Comparison of ENCODE assay signal across 10 mouse cellular contexts in the genomic region with DNA sequence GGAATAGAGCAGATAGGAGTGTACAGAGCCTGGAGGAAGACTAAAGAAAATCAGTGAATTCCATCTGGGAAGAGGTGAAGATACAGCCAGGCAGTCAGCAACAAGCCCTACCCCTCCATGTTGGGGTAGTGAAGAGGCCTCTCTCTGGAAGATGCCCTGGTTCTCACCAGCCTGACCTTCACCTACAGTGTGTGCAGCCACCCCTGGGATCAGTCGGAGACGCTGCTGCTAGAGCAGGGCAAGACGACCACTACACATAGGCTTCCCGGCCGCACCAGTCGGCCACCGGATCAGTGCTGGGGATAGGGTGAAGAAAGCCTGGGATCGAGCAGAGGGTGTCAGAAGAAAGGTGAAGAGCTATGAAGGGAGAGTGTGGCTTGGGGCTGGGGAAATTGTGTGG. TPM values are rescaled to one million over a fixed set of nuclear protein-coding genes. Genes with fewer than 3 reads are reported as not detected.
DNase-seq lines count a peak whose midpoint lies in the region; ATAC-seq and TF ChIP-seq lines count a peak whose summit lies in the region.
"Had no signal": no experiment of that assay in that cellular context is flagged by ENCODE, and none has a peak within 500 bp of the region (broad histone marks: within the 10 kb centered on the region; RNA-seq: fewer than 3 reads in every experiment).

No protein-coding gene starts in this region.

- H3K27ac ChIP-seq in heart, embryonic 12.5 days (ENCODE audit: poor library complexity, severe bottlenecking), result peak overlapping the region; percentile 87
- no peak overlapping the region for H3K27ac ChIP-seq in forebrain, embryonic 11.5 days (ENCODE audit: low read depth, low read length)
- H3K27ac ChIP-seq in liver, embryonic 15.5 days (replicated peaks), result no peak overlapping the region

- peak overlapping the region; percentile 80 for H3K4me2 ChIP-seq in heart, embryonic 12.5 days
- H3K4me2 ChIP-seq in forebrain, embryonic 11.5 days (ENCODE audit: low read depth, low read length, severe bottlenecking), result peak overlapping the region; percentile 91
- H3K4me2 ChIP-seq in liver, embryonic 15.5 days, result peak overlapping the region; percentile 75; the same call in 1 of the 2 replicates

- H3K4me1 ChIP-seq in heart, embryonic 12.5 days (replicated peaks), result peaks cover 50% of the 10 kb centered on the region
- H3K4me1 ChIP-seq in E14TG2a.4 (replicated peaks; ENCODE audit: low read depth, low read length), result peaks cover 93% of the 10 kb centered on the region
- peaks cover 6% of the 10 kb centered on the region; the same call in 1 of the 2 replicates for H3K4me1 ChIP-seq in forebrain, embryonic 11.5 days (replicated peaks; ENCODE audit: control insufficient read depth, insufficient read depth, low read length)
- H3K4me1 ChIP-seq in liver, embryonic 15.5 days (replicated peaks), result peaks cover 20% of the 10 kb centered on the region

- no peaks in the 10 kb centered on the region for H3K9me3 ChIP-seq in heart, embryonic 12.5 days (replicated peaks)
- no peaks in the 10 kb centered on the region for H3K9me3 ChIP-seq in E14TG2a.4 (ENCODE audit: low read length)
- no peaks in the 10 kb centered on the region for H3K9me3 ChIP-seq in forebrain, embryonic 11.5 days (ENCODE audit: control insufficient read depth, low read length)
- no peaks in the 10 kb centered on the region for H3K9me3 ChIP-seq in liver, embryonic 15.5 days (replicated peaks)

- WGBS in heart, embryonic 12.5 days, result 22% methylated on average over 8 of the region's 8 CpGs
- WGBS in forebrain, embryonic 11.5 days, result 39% methylated on average over 8 of the region's 8 CpGs
- 34% methylated on average over 8 of the region's 8 CpGs for WGBS in liver, embryonic 15.5 days (ENCODE audit: insufficient replicate concordance)

- H3K9ac ChIP-seq in heart, embryonic 12.5 days, result peak overlapping the region; percentile 88
- H3K9ac ChIP-seq in forebrain, embryonic 11.5 days (ENCODE audit: low read length), result peak overlapping the region; percentile 48; the same call in 1 of the 2 replicates
- H3K9ac ChIP-seq in liver, embryonic 15.5 days, result no peak overlapping the region

- no peak for TF ChIP-seq CTCF in E14TG2a.4 (conservative IDR thresholded peaks at IDR 0.05; ENCODE audit: low read length)

- no peak for ATAC-seq in heart, embryonic 12.5 days (ENCODE audit: insufficient number of reproducible peaks, low FRiP score)
- ATAC-seq in forebrain, embryonic 11.5 days (replicated peaks; ENCODE audit: low FRiP score), result no peak
- ATAC-seq in liver, embryonic 15.5 days (ENCODE audit: insufficient read depth), result no peak

- intact Hi-C loops in left cerebral cortex, postnatal 36 days (cut with DNase I), result no loop called here

- peaks cover 27% of the 10 kb centered on the region for H3K36me3 ChIP-seq in heart, embryonic 12.5 days
- H3K36me3 ChIP-seq in E14TG2a.4 (ENCODE audit: insufficient read depth, low read length), result peaks cover 45% of the 10 kb centered on the region
- H3K36me3 ChIP-seq in forebrain, embryonic 11.5 days (ENCODE audit: control insufficient read depth, insufficient read depth, low read length), result no peaks in the 10 kb centered on the region
- H3K36me3 ChIP-seq in liver, embryonic 15.5 days (replicated peaks), result no peaks in the 10 kb centered on the region

- peaks cover 38% of the 10 kb centered on the region for H3K27me3 ChIP-seq in heart, embryonic 12.5 days (replicated peaks)
- H3K27me3 ChIP-seq in E14TG2a.4 (ENCODE audit: insufficient read depth, low read length), result peaks cover 27% of the 10 kb centered on the region
- H3K27me3 ChIP-seq in forebrain, embryonic 11.5 days (ENCODE audit: control insufficient read depth, insufficient read depth, low read length), result peaks cover 28% of the 10 kb centered on the region
- peaks cover 79% of the 10 kb centered on the region for H3K27me3 ChIP-seq in liver, embryonic 15.5 days

- DNase-seq in heart, postnatal 4 days, result no peak
- DNase-seq in forebrain, embryonic 11.5 days (ENCODE audit: low spot score), result no peak
- DNase-seq in left cerebral cortex, postnatal 36 days (ENCODE audit: low spot score in 2 of 2), result no peak
- no peak for DNase-seq in urinary bladder, adult 18-20 months (ENCODE audit: low spot score in 2 of 2)
- no peak for DNase-seq in thymus, postnatal 36 days

- H3K4me3 ChIP-seq in heart, embryonic 12.5 days, result peak overlapping the region; percentile 66
- peak overlapping the region; percentile 86 for H3K4me3 ChIP-seq in E14TG2a.4 (replicated peaks; ENCODE audit: low read length)
- peak overlapping the region; percentile 31 for H3K4me3 ChIP-seq in forebrain, embryonic 11.5 days (ENCODE audit: low read depth, low read length)
- H3K4me3 ChIP-seq in liver, embryonic 15.5 days (replicated peaks), result no peak overlapping the region

RNA-seq across cellular contexts. Expression of a gene that starts 0.8 kb away (rescaled TPM):
- 0.88 and 1.5 TPM in 2 replicates for polyA plus RNA-seq in heart, embryonic 12.5 days (2016; fragmentation: Nextera tagmentation; extraction: Ambion mirVana)
- under 1 TPM; 0.59 to 0.60 TPM for total RNA-seq in heart, postnatal 4 days (2021)
- not detected in 2 replicates for polyA plus RNA-seq in forebrain, embryonic 11.5 days (2014; fragmentation: Nextera tagmentation; extraction: Ambion mirVana)
- polyA plus RNA-seq in liver, embryonic 15.5 days (2015; fragmentation: Nextera tagmentation; extraction: Ambion mirVana), result not detected in 2 replicates
- 1 to 10 TPM; 1.4 to 1.8 TPM for total RNA-seq in left cerebral cortex, postnatal 36 days (2021)
- total RNA-seq: CH12.LX; megakaryocyte progenitor cell, adult 5-6 weeks had no signal

RNA-seq across cellular contexts. Expression of a gene that starts 0.9 kb away (rescaled TPM):
- polyA plus RNA-seq in heart, embryonic 12.5 days (2016; fragmentation: Nextera tagmentation; extraction: Ambion mirVana), result 762 and 794 TPM in 2 replicates
- total RNA-seq in heart, postnatal 4 days (2021), result 1,000 to 10,000 TPM; 6,197 to 6,868 TPM
- polyA plus RNA-seq in forebrain, embryonic 11.5 days (2014; fragmentation: Nextera tagmentation; extraction: Ambion mirVana), result 10.7 and 10.9 TPM in 2 replicates
- polyA plus RNA-seq in liver, embryonic 15.5 days (2015; fragmentation: Nextera tagmentation; extraction: Ambion mirVana), result 4.0 and 4.5 TPM in 2 replicates
- total RNA-seq in left cerebral cortex, postnatal 36 days (2021), result 100 to 1,000 TPM; 141 to 166 TPM
- total RNA-seq: CH12.LX; megakaryocyte progenitor cell, adult 5-6 weeks had no signal

RNA-seq across cellular contexts. Expression of a gene that starts 30.2 kb away (rescaled TPM):
- polyA plus RNA-seq in heart, embryonic 12.5 days (2016; fragmentation: Nextera tagmentation; extraction: Ambion mirVana), result 13.6 and 14.1 TPM in 2 replicates
- total RNA-seq in heart, postnatal 4 days (2021), result 1 to 10 TPM; 2.7 to 3.8 TPM
- polyA plus RNA-seq in forebrain, embryonic 11.5 days (2014; fragmentation: Nextera tagmentation; extraction: Ambion mirVana), result 83.4 and 86.8 TPM in 2 replicates
- polyA plus RNA-seq in liver, embryonic 15.5 days (2015; fragmentation: Nextera tagmentation; extraction: Ambion mirVana), result 1.1 and 1.3 TPM in 2 replicates
- total RNA-seq in left cerebral cortex, postnatal 36 days (2021), result 1 to 10 TPM; 5.7 to 7.1 TPM
- total RNA-seq: megakaryocyte progenitor cell, adult 5-6 weeks had no signal

RNA-seq across cellular contexts. Expression of a gene that starts 50.5 kb away (rescaled TPM):
- polyA plus RNA-seq in heart, embryonic 12.5 days (2016; fragmentation: Nextera tagmentation; extraction: Ambion mirVana), result 46.2 and 48.2 TPM in 2 replicates
- 10 to 100 TPM; 23.1 to 24.3 TPM for total RNA-seq in heart, postnatal 4 days (2021)
- polyA plus RNA-seq in forebrain, embryonic 11.5 days (2014; fragmentation: Nextera tagmentation; extraction: Ambion mirVana), result 71.0 and 77.0 TPM in 2 replicates
- polyA plus RNA-seq in liver, embryonic 15.5 days (2015; fragmentation: Nextera tagmentation; extraction: Ambion mirVana), result 27.4 and 31.9 TPM in 2 replicates
- 10 to 100 TPM; 62.3 to 67.8 TPM for total RNA-seq in left cerebral cortex, postnatal 36 days (2021)

RNA-seq across cellular contexts. Expression of a gene that starts 50.7 kb away (rescaled TPM):
- polyA plus RNA-seq in heart, embryonic 12.5 days (2016; fragmentation: Nextera tagmentation; extraction: Ambion mirVana), result 84.5 and 85.5 TPM in 2 replicates
- 10 to 100 TPM; 39.0 to 40.0 TPM for total RNA-seq in heart, postnatal 4 days (2021)
- 214 and 238 TPM in 2 replicates for polyA plus RNA-seq in forebrain, embryonic 11.5 days (2014; fragmentation: Nextera tagmentation; extraction: Ambion mirVana)
- polyA plus RNA-seq in liver, embryonic 15.5 days (2015; fragmentation: Nextera tagmentation; extraction: Ambion mirVana), result 69.1 and 70.6 TPM in 2 replicates
- 10 to 100 TPM; 22.9 to 25.5 TPM for total RNA-seq in left cerebral cortex, postnatal 36 days (2021)

Comparison
In these comparisons a context has a peak if more than half of its experiments do, and no peak if none do; other contexts are left out.
1. RNA of a gene that starts 0.9 kb away (polyA plus RNA-seq): 762 to 794 TPM in heart, embryonic 12.5 days; 10.7 to 10.9 TPM in forebrain, embryonic 11.5 days and 4.0 to 4.5 TPM in liver, embryonic 15.5 days; every median in the first group is over 10 times any median in the second.
2. Peak in every context shown above with its lines, with median percentiles within 50 percentile points of each other: H3K4me2 ChIP-seq.